Mouse (Mus musculus) right cerebral cortex, postnatal 25 days (tissue): ENCODE measurements around the gene Acsbg2.

ENCODE experiments used
- DNase-seq: peaks from one replicate; pipeline ENCODE4 v3.0.0; 2022

The Acsbg2 gene

GRCm38 (mm10) chr17:56870287-56870953 is 3.8 kb downstream of the Acsbg2 start:
- no peak for DNase-seq

- DNase-seq, result no peak
Measured at GRCm38 (mm10) chr17:56869481-56869977, 4.7 kb downstream of the Acsbg2 start.

- DNase-seq, result no peak
Measured at GRCm38 (mm10) chr17:56866071-56866470, 8.2 kb downstream of the Acsbg2 start.

- no peak for DNase-seq
Measured at GRCm38 (mm10) chr17:56861197-56861596, 13.1 kb downstream of the Acsbg2 start.

GRCm38 (mm10) chr17:56858922-56859321 is 15.3 kb downstream of the Acsbg2 start:
- DNase-seq, result no peak

- peak; percentile 14 for DNase-seq
Measured at GRCm38 (mm10) chr17:56858216-56858615, 16.0 kb downstream of the Acsbg2 start.

- DNase-seq, result no peak
Measured at GRCm38 (mm10) chr17:56855421-56855820, 18.8 kb downstream of the Acsbg2 start.

- no peak for DNase-seq
Measured at GRCm38 (mm10) chr17:56851167-56851566, 23.1 kb downstream of the Acsbg2 start.

- no peak for DNase-seq
Measured at GRCm38 (mm10) chr17:56849710-56850109, 24.5 kb downstream of the Acsbg2 start.

GRCm38 (mm10) chr17:56848785-56849184 is 25.5 kb downstream of the Acsbg2 start:
- no peak for DNase-seq

GRCm38 (mm10) chr17:56843678-56844077 is 30.6 kb downstream of the Acsbg2 start:
- DNase-seq, result no peak

GRCm38 (mm10) chr17:56842173-56842572 is 32.1 kb downstream of the Acsbg2 start:
- no peak for DNase-seq

GRCm38 (mm10) chr17:56840524-56840923 is 33.7 kb downstream of the Acsbg2 start:
- DNase-seq, result no peak

GRCm38 (mm10) chr17:56836336-56836735 is 37.9 kb downstream of the Acsbg2 start:
- DNase-seq, result no peak

GRCm38 (mm10) chr17:56833381-56833780 is 40.9 kb downstream of the Acsbg2 start:
- DNase-seq, result no peak

GRCm38 (mm10) chr17:56832918-56833317 is 41.3 kb downstream of the Acsbg2 start:
- DNase-seq, result no peak

GRCm38 (mm10) chr17:56831111-56831816 is 43.0 kb downstream of the Acsbg2 start:
- peak; percentile 99 for DNase-seq

GRCm38 (mm10) chr17:56830411-56831110 is 43.7 kb downstream of the Acsbg2 start, which contains the start of gene Rfx2:
Gene Rfx2 (minus strand): TSS chr17:56831013.
- no peak for DNase-seq

- DNase-seq, result no peak
Measured at GRCm38 (mm10) chr17:56829795-56830194, 44.5 kb downstream of the Acsbg2 start.

- no peak for DNase-seq
Measured at GRCm38 (mm10) chr17:56829171-56829570, 45.1 kb downstream of the Acsbg2 start.

GRCm38 (mm10) chr17:56826718-56827117 is 47.5 kb downstream of the Acsbg2 start:
- DNase-seq, result no peak

- DNase-seq, result no peak
Measured at GRCm38 (mm10) chr17:56823352-56823751, 50.9 kb downstream of the Acsbg2 start.

GRCm38 (mm10) chr17:56822380-56822779 is 51.9 kb downstream of the Acsbg2 start:
- no peak for DNase-seq

- DNase-seq, result no peak
Measured at GRCm38 (mm10) chr17:56819694-56820111, 54.5 kb downstream of the Acsbg2 start.
